Mouse (Mus musculus): ENCODE results near the gene Aldh1l2.
A peak's percentile ranks its signal among the peaks of the same experiment; 100 is the strongest.
"Not testable (repeated sequence)": the region's sequence is repeated elsewhere in the genome, so short reads cannot be mapped to it uniquely, and the experiment has no call there.

The Aldh1l2 gene

DNA sequence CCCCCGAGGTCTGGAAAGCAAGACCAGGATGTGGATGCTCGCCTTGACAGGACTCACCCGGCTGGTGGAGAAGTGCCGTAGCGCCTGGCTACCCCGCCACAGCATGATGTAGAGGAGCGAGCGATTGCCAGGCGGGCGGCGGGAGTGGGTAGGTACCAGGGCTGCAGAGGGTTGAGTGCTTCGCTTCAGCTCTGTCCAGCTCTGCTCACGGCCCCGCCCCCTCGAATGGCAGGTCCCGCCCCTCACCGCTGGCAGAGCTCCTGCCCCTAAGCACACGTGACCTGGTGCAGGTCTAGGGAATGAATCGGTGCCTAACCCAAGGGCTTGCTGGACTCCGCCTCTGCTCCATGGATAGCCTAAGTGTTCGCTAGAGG, at the start of gene Aldh1l2:
TSS of gene Aldh1l2 (minus strand) at position 231 of the 374 bp plus-strand sequence.
- peak; percentile 69 for DNase-seq

DNA sequence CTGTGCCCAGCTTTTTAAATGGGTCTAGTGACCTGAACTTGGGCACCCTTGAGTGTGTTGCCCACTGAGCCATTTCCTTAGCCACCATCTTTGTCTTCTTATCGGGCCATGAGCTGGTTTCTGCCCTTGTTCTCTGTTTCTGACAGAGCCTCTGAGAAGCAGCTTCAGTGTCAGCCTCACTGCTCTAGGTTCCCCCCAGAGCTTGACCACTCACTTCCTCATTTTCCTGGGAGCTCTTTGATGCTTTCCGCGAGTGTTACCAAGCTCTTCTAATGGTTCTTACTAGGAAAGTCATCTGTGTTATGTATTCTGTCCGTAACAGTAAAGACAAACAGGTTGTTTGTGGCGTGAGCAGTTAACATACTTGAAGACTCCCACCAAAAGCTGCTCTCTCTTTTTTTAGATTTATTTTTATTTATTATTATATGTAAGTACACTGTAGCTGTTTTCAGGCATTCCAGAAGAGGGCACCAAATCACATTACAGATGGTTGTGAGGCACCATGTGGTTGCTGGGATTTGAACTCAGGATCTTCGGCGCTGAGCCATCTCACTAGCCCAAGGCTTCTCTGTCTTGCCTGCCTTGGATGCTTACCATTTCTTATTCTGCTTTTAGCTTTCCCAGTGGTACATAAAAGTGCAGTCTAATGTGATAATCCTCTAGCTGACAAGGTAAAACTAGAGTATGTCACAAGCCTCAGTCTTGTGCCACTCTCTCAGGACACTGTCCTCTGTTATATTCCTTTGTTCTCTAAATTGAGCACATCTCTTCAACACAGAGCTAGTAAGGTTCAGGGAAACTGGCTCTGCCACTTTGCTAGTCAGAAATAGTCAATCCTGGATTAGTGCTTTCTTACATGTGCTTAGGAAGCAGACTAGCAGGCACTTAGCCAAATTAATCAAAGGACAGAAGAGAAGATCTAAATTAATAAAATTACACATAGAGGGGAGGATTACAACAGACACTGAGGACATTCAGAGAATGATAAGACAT, 31.8 kb upstream of the Aldh1l2 start:
- no peak for DNase-seq

DNA sequence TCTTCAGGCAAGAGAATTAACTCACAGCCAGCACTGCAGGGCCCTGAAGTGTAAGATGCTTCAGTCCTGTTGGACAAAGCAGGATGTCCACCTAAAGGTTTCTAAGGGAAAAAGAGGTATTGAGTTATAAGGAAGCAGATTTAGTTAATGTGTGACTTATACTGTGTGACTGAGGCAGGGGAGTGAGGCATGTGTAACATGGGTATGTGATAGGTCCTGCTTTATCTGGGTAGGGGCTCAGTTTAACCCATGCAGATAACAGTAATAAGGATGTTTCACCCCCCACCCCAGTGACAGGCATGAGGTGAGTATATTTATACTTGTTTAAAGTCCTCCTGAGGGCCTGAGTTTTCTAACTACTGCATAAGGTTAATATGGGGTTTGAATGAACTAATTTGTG, 29.1 kb upstream of the Aldh1l2 start:
- no peak for DNase-seq

DNA sequence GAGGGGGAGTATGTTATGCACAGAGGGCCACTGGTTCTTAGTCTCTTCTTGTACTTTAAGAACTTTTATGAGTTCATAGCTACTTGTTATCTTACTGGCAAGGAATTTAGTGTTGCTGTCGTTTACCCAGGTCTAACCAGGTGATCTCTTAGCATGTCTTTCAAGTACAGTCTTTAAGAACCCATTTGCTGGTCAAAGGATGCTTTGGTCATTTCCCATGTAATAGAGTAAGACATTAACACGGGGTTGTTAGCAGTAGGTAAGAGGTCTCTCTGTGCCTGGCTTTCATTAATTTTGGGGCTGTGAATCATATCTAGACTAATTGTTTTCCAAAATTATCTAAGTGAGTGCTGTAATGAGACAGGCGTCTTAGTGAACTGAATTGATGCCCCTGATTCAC, 11.4 kb upstream of the Aldh1l2 start:
- no peak for DNase-seq

DNA sequence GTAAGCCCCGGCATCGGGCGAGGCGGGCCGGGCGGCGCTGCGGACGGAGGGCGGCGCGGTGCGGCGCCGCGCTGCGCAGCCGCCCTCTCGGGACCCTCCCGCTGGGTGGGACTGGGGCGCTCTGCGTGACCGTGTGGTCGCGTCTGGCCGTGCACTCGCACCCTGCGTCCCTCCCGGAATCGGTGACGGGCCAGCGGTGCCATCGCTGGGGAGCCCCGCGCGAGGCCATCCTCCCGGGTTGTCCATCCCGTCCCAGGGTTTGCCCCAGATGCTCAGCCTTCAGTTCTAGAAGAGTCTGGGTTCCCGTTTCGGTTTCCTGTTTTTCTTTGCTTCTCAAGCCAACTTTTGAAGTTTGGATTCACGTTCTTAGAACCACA, 10.2 kb upstream of the Aldh1l2 start:
- no peak for DNase-seq

DNA sequence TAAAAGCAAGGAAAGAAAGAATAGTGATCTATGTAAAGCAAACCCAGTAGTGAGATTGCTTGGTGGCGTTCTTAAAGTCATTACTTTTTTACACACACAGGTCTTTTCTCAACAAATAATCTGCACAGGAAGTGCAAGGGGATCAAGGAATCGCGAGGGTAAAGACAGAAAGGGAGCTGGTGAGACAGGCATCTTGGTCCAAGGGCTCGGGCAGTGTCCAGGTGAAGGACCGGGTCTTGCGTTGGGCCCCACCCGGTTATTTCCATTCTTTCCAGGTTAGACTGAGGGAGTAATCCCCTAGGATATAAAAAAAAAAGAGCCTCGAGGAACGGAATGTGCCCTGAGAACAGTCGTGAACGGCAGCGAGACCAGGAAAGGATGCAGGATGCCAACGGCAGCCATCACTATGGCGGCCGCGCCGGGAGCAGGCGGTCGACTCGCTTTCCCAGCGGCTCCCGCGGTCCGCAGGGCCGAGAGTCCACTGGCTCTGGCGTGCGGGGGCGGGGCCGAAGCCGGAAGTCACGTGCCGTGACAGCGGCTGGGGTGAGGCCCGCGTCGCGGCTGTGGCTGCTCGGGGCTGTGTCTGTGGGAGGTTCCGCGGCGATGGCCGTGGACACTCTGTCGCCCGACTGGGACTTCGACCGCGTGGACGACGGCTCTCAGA, 9.6 kb upstream of the Aldh1l2 start, which contains the start of gene Washc4:
TSS of gene Washc4 (plus strand) at position 314 of the 664 bp plus-strand sequence.
- peak; percentile 95 for DNase-seq

DNA sequence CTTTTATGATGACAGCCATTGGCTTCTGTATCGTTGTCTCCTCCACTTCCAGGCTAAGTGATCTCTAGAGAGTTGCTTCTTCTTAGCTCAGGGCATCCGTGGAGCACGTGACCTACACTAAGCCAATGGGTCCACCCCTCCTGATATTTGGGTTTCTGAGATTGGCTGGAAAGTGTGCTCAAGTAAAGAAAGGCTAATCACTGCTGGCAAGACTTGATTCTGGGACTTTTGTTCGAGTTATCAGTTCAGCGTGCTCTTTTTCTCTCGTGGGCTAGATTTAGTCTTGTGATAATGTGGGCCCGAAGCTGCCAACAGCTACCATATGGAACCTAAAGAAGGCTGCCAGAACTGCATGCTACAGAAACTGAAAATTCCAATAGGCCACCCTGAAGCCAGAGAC, 8.3 kb upstream of the Aldh1l2 start:
- peak; percentile 14 for DNase-seq

DNA sequence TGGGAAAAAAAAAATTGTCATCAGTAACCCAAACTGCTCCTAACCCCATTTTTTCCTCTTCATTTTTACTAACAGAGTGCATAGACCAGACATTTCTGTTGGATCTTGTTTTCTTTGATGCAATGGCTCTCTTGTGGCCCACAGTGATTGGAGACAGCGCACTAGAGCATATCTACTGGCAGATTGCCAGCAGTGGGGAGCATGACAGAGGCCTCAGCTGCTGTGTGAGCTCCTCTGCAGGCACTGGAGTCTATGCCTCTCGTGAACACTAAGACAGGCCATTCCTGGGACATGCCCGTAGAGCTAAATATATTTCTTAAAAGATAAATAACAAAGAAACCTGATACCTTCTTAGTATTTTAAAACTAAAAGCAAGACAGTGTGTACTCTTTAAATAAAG, 6.2 kb upstream of the Aldh1l2 start:
- no peak for DNase-seq

DNA sequence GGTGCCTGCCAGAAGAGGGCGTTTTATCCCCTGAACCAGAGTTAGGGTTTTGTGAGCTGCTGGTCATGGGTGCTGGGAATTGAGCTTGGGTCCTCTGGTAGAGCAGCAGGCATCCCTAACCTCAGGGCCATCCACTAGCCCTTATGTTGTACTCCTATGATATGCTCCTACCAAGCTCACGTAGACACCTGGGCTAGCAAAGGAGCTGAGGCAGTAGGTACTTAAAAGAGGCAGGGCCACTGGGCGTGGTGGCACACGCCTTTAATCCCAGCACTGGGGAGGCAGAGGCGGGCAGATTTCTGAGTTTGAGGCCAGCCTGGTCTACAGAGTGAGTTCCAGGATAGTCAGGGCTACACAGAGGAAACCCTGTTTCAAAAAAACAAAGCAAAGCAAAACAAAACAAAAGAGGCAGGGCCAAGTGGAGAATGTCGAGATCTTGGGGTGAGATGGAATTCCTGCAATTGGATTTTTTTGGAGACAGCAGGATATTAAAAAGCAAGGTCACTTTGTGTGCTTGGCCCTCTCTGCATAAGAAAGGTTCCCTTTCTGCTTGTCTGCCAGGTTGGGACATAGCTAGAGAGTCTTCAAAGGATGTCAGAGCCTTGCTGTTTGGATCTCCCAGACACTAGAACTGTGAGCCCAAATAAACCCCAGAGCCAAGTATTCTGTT, 5.5 kb upstream of the Aldh1l2 start:
- DNase-seq: no peak

DNA sequence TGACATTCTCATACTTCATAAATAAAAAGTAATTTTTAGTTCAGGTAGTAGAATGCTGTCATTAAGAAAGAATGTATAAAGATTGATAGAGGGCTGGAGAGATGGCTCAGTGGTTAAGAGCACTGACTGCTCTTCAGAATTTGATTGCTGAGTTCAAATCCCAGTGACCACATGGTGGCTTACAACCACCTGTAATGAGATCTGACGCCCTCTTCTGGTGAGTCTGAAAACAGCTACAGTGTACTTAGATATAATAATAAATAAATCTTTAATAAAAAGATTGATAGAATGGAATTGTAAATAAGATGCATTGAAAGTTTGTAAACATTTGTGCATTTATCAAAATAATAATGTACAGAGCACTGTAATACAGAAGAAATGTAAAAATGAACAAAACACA, 2.5 kb upstream of the Aldh1l2 start:
- no peak for DNase-seq

DNA sequence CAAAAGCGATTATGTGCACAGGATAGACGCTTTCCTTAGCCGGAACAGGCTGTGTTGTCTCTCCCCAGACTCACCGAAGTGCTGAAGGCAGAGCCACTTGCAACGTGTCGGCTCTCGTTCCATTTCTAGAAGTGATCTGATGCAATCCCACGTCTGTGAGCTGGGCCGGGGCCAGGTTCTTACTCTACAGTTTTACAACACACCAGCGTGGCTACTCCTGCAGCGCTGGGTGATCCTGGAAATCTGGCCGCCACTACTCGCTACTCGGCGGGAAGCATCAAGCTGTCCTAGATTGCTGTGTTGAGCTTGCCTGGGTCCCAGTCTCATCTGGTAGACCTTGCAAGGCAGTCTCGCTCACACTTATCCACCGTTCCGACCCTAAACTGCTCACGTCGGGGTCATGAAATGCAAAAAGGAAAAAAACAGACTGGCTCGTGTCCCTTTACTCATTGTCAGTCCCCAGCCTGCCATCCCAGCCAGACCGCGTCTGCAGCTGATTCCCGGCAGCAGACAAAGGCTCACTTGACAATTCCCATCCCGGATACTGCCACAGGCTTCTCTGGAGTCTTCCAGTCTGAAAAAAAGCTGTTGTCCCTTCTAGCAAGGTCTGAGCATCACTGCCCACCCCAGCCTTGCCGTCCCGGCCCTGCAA, 556 bp downstream of the Aldh1l2 start:
- DNase-seq: peak; percentile 77

DNA sequence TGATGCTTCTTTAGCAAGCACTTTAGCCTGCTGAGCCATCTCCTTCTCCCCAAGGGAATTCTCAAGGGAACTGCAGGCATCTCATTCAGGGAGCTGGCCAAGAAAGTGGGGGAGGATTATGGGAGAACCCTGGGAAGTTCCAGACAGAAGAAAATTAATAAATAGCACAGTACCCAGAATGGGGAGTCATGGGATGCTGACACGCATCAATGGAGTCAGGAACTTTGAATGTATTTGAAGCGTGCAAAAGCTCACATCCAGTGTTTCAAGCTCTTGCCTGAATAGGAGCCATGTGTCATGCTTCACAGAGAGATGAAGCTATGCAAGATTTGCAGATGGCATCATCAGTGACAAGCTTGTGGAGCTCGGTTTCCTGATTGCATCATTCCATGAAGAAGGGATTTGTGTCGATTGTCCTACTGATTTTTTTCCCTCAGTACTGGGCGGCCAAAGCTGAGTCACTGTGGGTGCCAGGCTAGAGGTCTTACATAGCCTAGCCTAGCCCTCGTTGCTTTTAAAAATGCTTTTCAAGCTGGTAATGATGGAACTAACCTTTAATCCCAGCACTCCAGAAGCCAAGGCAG, 3.5 kb downstream of the Aldh1l2 start:
- no peak for DNase-seq

DNA sequence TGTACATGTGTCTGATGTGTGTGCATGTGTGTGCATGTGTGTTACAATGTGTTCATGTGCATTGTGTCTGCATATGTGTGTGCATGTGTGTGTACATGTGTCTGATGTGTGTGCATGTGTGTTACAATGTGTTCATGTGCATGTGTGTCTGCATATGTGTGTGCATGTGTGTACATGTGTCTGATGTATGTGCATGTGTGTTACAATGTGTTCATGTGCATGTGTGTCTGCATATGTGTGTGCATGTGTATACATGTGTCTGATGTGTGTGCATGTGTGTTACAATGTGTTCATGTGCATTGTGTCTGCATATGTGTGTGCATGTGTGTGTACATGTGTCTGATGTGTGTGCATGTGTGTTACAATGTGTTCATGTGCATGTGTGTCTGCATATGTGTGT, 9.7 kb downstream of the Aldh1l2 start:
- not testable (repeated sequence) for DNase-seq

DNA sequence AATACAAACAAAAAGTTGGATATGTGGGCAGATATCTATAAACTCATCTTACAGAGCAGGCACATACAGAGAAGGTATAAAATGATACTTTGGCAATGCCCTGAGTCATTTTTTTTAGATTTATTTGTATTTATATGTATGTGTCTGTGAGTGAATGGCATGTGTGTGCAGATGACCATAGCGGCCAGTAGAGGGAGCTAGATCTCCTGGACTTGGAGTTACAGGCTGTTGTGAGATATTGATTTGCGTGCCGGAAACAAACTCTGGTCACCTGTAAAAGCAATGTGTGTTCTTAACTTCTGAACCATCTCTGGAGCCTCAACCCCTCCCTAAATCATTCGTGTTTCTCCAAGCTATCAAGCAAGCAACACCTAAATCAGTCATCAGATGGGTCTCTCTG, 12.9 kb downstream of the Aldh1l2 start:
- DNase-seq: no peak

DNA sequence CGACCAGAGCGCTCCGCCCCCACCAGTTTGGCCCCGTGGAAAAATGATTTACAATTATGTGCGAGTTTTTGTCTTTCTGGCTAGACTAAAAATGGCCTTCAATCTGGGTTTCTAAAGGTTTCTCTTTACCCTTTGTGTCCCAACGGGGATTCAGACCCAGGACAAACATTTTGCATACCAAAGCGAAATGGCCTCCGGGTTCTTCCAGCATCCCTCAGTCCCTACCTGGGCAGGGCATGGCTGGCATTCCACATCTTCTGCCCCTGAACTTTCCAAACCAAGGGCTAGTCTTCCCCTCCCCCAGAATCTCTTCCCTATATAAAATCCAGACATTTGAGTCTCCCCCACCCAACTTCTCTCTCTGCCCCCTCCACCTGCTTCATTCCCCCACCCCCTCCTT, 20.2 kb downstream of the Aldh1l2 start:
- no peak for DNase-seq

DNA sequence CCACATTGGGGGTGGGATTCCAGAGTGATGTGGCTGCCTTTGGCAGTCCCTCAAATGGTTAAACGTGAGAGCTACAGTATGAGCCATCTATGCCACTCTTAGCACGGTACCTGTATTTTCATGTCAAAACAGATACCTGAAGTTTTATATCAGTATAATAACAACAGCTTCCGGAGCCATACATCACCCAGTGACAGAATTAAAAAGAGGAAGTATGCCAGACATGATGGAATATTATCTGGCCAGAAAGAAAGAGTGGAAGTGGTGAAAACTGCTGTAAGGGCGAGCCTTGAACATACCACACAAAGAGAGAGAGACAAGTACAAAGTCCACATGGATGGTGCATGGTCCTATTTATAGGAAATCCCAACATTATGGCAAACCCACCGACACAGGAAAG, 22.6 kb downstream of the Aldh1l2 start:
- no peak for DNase-seq

DNA sequence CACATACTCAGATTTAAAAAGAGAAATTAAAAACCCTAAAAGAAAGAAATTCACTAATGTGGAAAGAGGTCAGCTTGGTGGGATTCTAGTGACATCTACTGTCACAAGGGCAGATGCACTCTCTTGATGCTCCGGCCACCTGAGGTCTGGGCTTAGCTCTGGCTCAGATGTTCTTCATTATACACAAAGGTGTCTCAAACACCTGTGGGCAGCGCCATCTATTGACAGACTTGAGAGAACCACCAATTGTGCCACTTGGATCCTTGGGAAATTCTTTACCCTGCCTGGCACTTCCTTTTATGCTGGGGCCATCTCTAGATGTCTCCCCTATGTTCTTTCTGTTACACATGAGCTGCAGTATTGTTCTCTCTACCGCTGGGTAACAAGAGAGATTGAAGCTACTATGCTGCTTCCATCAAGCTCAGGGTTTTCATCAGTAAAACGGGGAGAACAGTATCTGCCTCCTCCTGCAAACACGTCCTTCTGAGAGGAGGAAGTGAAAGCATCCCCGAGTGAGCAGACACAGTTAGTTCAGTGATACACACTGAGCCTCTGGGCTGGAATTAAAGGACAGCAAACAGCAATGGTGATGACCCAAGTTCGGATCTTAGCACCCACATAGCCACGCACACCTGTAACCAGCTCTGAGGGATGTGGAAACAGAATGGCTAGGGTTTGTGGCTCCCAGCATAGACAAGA, 24.8 kb downstream of the Aldh1l2 start:
- DNase-seq: no peak

DNA sequence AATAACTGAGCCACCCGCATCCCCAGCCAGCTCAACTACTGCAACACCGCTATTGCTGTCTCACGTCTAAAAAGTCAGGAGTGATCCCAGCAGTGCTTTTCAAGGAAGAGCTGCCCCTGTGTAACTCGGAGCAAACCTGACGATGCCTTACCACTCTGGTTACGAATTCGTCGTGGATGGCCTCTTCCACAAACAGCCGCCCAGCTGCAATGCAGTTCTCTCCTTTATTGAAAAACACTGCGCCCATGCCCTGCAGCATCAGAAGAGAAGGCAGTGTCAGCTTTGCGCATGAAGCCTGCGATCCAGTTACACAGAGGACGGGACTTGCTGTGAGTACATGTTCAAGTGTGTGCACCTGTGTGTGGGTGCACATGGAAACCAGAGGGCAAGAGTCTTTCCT, 36.6 kb downstream of the Aldh1l2 start:
- DNase-seq: no peak

DNA sequence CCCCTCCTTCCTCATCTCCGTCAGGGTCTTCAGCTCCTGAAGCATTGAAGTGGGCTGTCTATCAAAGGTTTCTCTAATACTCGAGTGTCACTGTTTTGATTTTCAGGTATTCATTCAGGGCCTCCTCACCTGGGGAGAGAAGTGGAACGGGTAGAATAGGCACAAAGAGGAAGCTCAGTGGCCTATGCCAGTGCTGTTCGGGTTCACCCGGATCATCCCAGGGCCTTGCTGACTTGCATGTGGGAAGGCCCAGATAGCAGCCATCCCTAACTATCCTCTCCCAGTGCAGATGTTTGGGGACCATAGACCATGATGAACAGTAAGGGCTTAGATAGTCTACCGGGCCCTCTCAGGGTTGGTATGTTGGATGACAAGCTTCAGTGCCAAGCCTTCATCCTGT, 43.4 kb downstream of the Aldh1l2 start:
- DNase-seq: no peak

DNA sequence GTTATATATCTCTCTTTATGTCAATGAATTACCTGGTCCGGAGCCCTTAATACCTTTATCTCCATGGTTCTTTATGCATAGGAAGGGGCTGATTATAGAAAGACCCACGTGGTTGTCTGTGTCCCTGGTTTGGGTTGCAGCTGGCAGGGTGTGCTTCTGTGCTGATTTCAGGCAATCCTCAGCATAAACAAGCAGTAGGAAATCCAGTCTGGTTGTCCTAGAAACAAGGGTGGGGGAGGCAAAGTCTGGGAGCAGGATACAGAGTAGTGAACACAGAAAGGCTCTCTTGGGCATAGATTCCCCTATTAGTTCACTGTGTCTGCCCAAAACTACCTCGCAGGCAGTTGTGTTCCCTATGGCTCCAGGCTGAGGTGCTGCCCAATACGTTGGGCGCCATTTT, 56.7 kb downstream of the Aldh1l2 start:
- no peak for DNase-seq

DNA sequence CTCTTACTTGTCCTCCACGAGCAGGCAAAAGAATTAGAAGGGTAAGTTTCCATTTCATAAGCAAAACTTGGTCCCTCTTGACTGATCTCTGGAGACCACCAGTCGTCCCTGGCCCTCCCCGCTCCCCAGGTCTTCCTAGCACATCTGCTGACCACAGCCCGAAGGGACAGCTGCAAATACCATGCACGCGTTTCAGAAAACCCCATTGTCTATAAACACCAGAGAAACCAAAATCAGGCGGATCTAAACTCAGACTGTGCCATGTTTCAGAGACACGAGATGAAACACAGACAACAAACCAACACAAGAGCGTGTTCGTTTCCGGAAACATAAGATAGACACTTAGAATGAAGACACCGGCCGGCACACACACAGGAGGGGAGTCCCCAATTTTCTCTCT, 58.7 kb downstream of the Aldh1l2 start:
- DNase-seq: no peak

DNA sequence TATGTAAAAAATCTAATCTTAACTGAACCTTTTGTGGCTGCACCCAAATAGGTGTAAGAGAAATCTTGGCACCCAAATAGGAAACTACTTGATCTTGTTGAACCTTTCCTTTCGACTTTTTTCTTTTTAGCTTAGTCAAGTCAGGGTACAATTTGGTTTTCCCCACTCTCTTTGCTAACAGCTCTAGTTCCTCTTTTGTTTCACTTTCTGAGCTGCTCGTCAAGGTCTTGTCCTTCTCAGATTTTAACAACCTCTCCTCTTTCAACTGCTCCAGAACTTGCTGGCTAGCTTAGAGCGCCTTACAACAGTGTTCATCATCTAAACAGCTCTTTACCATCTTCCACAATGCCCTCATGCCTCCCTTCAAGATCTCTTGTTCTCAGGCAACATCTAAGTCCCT, 76.4 kb downstream of the Aldh1l2 start:
- no peak for DNase-seq
